Mouse (Mus musculus) layer of hippocampus, adult 9-10 months (tissue): ENCODE results near the gene Epha1.

Experiments
- DNase-seq: peaks from one replicate; pipeline ENCODE4 v3.0.0; 2022; ENCODE audit warnings: low spot score

Epha1 gene

GRCm38 (mm10) chr6:42324482-42325267, 48.4 kb downstream of the Epha1 start, which contains the start of gene Fam131b:
Fam131b (minus strand) TSS chr6:42324643.
- DNase-seq: no peak

- DNase-seq: no peak
Measured at GRCm38 (mm10) chr6:42324067-42324481, 49.0 kb downstream of the Epha1 start.

- no peak for DNase-seq
Measured at GRCm38 (mm10) chr6:42323371-42324066, 49.5 kb downstream of the Epha1 start.

DNA sequence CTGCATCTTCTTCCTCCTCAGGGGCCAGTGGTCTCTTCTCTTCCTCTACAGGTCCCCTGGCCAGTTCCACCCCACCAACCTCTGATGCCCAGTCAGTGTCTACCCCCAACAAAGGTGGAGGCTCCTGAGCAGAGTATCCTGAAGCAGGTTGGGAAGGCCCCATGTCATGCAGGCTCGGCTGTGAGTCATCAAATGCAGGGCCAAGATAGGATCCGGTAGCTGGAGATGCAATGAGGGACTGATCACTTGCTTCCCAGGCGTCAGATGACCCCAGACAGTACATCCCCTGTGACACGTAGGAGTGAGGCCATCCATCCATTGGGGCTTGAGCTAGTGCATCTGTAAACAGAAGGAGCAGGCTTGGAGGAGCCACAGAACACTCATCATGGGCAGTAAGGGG, 54.8 kb downstream of the Epha1 start:
- no peak for DNase-seq

- DNase-seq: no peak
Measured at GRCm38 (mm10) chr6:42310427-42311053, 62.5 kb downstream of the Epha1 start.

- no peak for DNase-seq
Measured at GRCm38 (mm10) chr6:42309816-42310378, 63.2 kb downstream of the Epha1 start.
